Mouse (Mus musculus): ENCODE results near the gene Acy3. TPM values are rescaled to one million over a fixed set of nuclear protein-coding genes. Genes with fewer than 3 reads are reported as not detected.

Acy3 gene
- 5.9 and 7.5 TPM in 2 replicates for polyA plus RNA-seq (2015; fragmentation: Nextera tagmentation; extraction: Ambion mirVana)

DNA sequence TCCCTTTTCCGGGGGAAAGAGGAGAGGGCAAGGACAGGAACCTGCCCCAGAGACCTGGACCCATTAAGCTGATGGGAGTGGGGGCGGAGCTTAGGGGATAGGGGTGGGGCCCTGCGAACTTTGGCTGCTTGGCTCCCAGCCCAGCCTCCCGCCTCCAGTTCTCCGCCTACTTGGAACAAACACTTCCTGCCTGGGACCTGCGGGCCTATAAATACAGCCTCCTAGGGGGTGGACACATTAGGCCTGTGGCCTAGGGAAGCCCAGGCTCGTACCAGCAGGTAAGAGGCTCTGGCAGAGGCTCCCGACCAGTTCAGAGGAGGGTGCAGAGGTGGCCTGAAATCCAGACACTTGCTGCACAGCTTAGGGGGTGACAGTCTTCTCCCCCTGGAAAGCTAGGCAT is at the start of gene Acy3:
TSS of gene Acy3 (plus strand) at position 237 of the 400 bp plus-strand sequence.
- Histone ChIP-seq H3K4me3 (no peak within 1 kb of the TSS), H3K4me1 (peaks cover 15% of the 10 kb centered on the region), H3K27me3 (no peaks in the 10 kb centered on the region), H3K4me2 (peak within 1 kb of the TSS; percentile 36), H3K27ac (peak within 1 kb of the TSS; percentile 68), H3K9ac (no peak within 1 kb of the TSS), H3K9me3 (no peaks in the 10 kb centered on the region), H3K36me3 (no peaks in the 10 kb centered on the region)
- peak; percentile 46; the same call in 1 of the 2 replicates for ATAC-seq (ENCODE audit: insufficient number of reproducible peaks, low FRiP score, low TSS enrichment, low read depth)
- WGBS, result 8% methylated on average over 8 of the region's 8 CpGs

DNA sequence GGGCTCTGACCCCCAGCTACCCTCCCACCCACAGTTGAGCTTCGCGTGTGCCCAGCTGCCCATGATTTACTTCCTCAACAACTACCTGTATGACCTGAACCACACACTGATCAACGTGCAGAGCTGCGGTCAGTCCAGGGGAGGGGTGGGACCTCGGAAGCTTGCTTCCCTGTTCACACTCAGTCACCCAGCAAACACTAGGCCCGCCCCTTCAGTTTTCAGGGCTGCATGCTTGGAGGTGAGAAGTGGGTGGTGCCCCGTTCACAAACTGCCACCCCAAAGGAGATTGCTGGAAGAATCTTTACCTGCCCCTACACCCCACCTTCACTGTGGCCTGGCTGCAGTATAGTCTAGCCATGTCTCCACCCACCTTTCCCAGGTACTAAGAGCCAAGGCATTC is 44.1 kb upstream of the Acy3 start:
- ATAC-seq (ENCODE audit: insufficient number of reproducible peaks, low FRiP score, low TSS enrichment, low read depth), result no peak
- Histone ChIP-seq H3K4me3 (no peak overlapping the region), H3K27ac (no peak overlapping the region), H3K27me3 (0 out of 2 replicates have a peak, but pooled peaks cover 5% of the 10 kb centered on the region), H3K4me2 (no peak overlapping the region), H3K9ac (no peak overlapping the region), H3K9me3 (no peaks in the 10 kb centered on the region), H3K36me3 (no peaks in the 10 kb centered on the region), H3K4me1 (peaks cover 7% of the 10 kb centered on the region)
- 79% methylated on average over 7 of the region's 7 CpGs for WGBS

DNA sequence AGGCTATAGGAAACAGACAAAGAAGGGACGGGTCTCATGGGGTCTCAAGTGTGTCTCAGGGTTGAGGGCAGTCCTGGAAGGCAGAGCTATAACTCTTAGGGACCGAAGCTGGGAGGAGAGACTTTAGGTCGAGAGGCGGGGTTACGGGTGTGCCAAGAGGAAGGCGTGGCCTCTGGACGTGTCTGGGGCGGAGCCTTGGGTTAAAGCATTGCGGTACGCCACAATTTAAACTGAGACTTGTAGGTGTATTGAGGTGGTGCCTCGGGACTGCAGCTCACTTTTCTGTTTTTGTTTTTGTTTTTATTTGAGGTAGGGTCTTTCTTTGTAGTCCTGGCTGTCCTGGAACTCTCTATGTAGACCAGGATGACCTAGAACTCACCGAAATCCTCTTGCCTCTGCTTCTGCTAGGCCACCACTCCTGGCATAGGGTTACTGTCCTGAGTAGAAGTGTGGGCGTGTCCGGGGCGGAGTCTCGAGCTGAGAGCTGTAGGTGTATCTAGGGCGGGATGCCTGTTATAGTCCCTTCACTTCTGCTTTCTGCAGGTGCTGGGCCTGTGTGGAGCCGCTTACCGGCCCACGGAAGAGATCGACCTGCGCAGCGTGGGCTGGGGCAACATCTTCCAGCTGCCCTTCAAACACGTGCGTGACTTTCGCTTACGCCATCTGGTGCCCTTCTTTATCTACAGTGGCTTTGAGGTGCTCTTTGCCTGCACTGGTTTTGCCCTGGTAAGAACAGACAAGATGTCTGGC is 43.2 kb upstream of the Acy3 start:
- no peak overlapping the region for H3K4me3 ChIP-seq
- peaks cover 7% of the 10 kb centered on the region for H3K4me1 ChIP-seq
- H3K9me3 ChIP-seq, result no peaks in the 10 kb centered on the region
- no peak overlapping the region for H3K9ac ChIP-seq
- 24% methylated on average over 27 of the region's 27 CpGs for WGBS
- ATAC-seq (ENCODE audit: insufficient number of reproducible peaks, low FRiP score, low TSS enrichment, low read depth), result 0 out of 2 replicates have a peak, but pooled peaks have one; percentile 20
- no peaks in the 10 kb centered on the region for H3K36me3 ChIP-seq
- H3K4me2 ChIP-seq, result peak overlapping the region; percentile 30
- H3K27ac ChIP-seq, result no peak overlapping the region
- 0 out of 2 replicates have a peak, but pooled peaks cover 5% of the 10 kb centered on the region for H3K27me3 ChIP-seq

DNA sequence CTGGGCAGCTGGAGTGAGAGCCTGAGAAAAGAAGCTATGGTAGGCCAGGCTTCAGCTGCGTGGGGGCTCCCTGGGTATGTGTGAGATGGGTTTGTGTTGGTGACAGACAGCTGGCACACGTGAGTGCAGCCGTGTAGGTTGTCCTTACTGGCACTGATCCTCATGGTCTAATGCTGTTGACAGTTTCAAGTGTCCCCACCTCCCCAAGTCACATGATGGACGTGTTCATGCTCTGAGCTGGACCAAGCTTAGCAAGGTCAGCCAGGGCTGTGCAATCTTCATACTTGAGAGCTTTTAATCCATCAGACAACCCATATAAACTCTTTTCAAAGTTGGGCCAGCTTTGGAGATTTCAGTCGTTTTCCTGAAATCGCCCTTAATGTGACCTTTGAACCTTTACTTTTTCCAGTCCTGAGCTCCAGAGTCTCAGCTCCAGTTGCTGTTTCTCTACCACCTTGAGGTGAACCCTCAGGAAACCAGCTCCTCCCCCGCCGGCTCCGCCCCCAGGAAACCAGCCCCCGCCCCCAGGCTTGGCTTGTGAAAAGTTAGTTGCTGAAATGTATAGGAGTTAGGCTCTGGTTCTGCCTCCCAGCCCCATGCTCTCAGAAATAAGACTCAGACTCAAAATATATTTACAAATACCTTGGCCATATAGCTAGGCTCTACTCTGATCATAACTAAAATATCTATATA is 40.4 kb upstream of the Acy3 start:
- Histone ChIP-seq H3K9me3 (no peaks in the 10 kb centered on the region), H3K36me3 (no peaks in the 10 kb centered on the region), H3K27me3 (0 out of 2 replicates have a peak, but pooled peaks cover 5% of the 10 kb centered on the region), H3K9ac (no peak overlapping the region), H3K4me3 (no peak overlapping the region), H3K27ac (no peak overlapping the region), H3K4me1 (peaks cover 7% of the 10 kb centered on the region), H3K4me2 (no peak overlapping the region)
- ATAC-seq (ENCODE audit: insufficient number of reproducible peaks, low FRiP score, low TSS enrichment, low read depth), result no peak
- WGBS, result 29% methylated on average over 10 of the region's 10 CpGs

GRCm38 (mm10) chr19:3946715-3947114 is 39.7 kb upstream of the Acy3 start:
- Histone ChIP-seq H3K4me2 (no peak overlapping the region), H3K4me1 (peaks cover 7% of the 10 kb centered on the region), H3K9ac (no peak overlapping the region), H3K36me3 (no peaks in the 10 kb centered on the region), H3K4me3 (no peak overlapping the region), H3K27me3 (0 out of 2 replicates have a peak, but pooled peaks cover 5% of the 10 kb centered on the region), H3K9me3 (no peaks in the 10 kb centered on the region), H3K27ac (no peak overlapping the region)
- WGBS, result 20% methylated on average over 2 of the region's 2 CpGs
- no peak for ATAC-seq (ENCODE audit: insufficient number of reproducible peaks, low FRiP score, low TSS enrichment, low read depth)

DNA sequence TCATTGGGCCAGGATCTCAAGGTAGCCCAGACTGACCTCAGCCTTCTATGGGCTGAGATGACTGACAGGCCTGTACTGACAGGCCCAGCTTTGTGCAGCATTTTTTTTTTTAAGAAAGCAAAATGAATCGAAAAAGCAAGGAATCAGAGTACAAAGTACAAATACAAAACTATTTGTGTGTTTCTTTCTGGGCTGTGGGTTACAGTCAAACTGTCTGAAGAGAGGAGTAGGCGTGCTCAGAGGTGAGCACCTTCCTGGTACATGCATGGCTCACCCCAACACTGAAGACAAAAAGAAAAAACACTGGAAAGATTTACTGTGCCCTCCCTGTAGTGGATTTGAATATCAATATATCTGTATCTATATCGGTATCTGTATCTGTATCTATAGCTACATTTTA is 38.6 kb upstream of the Acy3 start:
- Histone ChIP-seq H3K9me3 (no peaks in the 10 kb centered on the region), H3K9ac (no peak overlapping the region), H3K4me3 (no peak overlapping the region), H3K4me2 (no peak overlapping the region), H3K4me1 (peaks cover 7% of the 10 kb centered on the region), H3K27me3 (0 out of 2 replicates have a peak, but pooled peaks cover 5% of the 10 kb centered on the region), H3K36me3 (no peaks in the 10 kb centered on the region), H3K27ac (no peak overlapping the region)
- ATAC-seq (ENCODE audit: insufficient number of reproducible peaks, low FRiP score, low TSS enrichment, low read depth), result no peak
- WGBS, result 76% methylated on average over 3 of the region's 3 CpGs

- no peak overlapping the region for H3K4me3 ChIP-seq
- H3K9me3 ChIP-seq, result no peaks in the 10 kb centered on the region
- WGBS, result 63% methylated on average over 14 of the region's 14 CpGs
- no peak overlapping the region for H3K4me2 ChIP-seq
- H3K27me3 ChIP-seq, result 0 out of 2 replicates have a peak, but pooled peaks cover 5% of the 10 kb centered on the region
- no peak for ATAC-seq (ENCODE audit: insufficient number of reproducible peaks, low FRiP score, low TSS enrichment, low read depth)
- H3K27ac ChIP-seq, result no peak overlapping the region
- H3K9ac ChIP-seq, result no peak overlapping the region; the same call in 1 of the 2 replicates
- no peaks in the 10 kb centered on the region for H3K36me3 ChIP-seq
- no peaks in the 10 kb centered on the region; the same call in 1 of the 2 replicates for H3K4me1 ChIP-seq
Measured at GRCm38 (mm10) chr19:3948546-3948945, 37.8 kb upstream of the Acy3 start.

GRCm38 (mm10) chr19:3950331-3950730 is 36.0 kb upstream of the Acy3 start:
- Histone ChIP-seq H3K4me3 (no peak overlapping the region), H3K4me2 (no peak overlapping the region), H3K36me3 (no peaks in the 10 kb centered on the region), H3K4me1 (no peaks in the 10 kb centered on the region; the same call in 1 of the 2 replicates), H3K27ac (no peak overlapping the region), H3K9ac (no peak overlapping the region), H3K9me3 (no peaks in the 10 kb centered on the region), H3K27me3 (no peaks in the 10 kb centered on the region)
- 75% methylated on average over 3 of the region's 3 CpGs for WGBS
- ATAC-seq (ENCODE audit: insufficient number of reproducible peaks, low FRiP score, low TSS enrichment, low read depth), result no peak

GRCm38 (mm10) chr19:3951461-3951860 is 34.9 kb upstream of the Acy3 start:
- Histone ChIP-seq H3K4me1 (no peaks in the 10 kb centered on the region), H3K27ac (no peak overlapping the region), H3K4me2 (no peak overlapping the region), H3K9me3 (no peaks in the 10 kb centered on the region), H3K27me3 (no peaks in the 10 kb centered on the region), H3K4me3 (no peak overlapping the region), H3K36me3 (no peaks in the 10 kb centered on the region), H3K9ac (no peak overlapping the region)
- no peak for ATAC-seq (ENCODE audit: insufficient number of reproducible peaks, low FRiP score, low TSS enrichment, low read depth)

DNA sequence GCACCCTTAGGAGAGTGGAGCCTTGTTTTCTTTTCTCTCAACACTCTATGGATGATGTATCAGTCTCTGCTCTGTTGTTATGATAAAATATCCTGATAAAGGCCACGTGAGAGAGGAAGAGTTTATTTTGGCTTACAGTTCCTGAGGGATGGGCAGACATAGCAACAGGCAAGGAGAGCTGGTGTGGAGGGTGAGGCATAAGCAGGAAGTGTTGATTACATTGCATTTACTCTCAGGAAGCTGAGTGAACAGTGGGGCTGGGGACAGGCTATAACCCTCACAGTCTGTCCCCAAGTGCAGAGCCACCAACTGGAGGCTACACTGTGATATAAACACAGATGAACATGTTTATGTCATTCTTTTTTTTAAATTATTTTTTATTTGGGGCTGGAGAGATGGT is 34.3 kb upstream of the Acy3 start:
- Histone ChIP-seq H3K9ac (no peak overlapping the region), H3K4me3 (no peak overlapping the region), H3K9me3 (no peaks in the 10 kb centered on the region), H3K4me1 (no peaks in the 10 kb centered on the region), H3K36me3 (no peaks in the 10 kb centered on the region), H3K27ac (no peak overlapping the region), H3K4me2 (no peak overlapping the region), H3K27me3 (no peaks in the 10 kb centered on the region)
- no peak for ATAC-seq (ENCODE audit: insufficient number of reproducible peaks, low FRiP score, low TSS enrichment, low read depth)
- WGBS, result 50% methylated on average over 1 of the region's 1 CpGs

- Histone ChIP-seq H3K9me3 (no peaks in the 10 kb centered on the region), H3K4me3 (no peak overlapping the region), H3K27me3 (no peaks in the 10 kb centered on the region), H3K4me2 (no peak overlapping the region), H3K36me3 (no peaks in the 10 kb centered on the region), H3K27ac (no peak overlapping the region), H3K9ac (no peak overlapping the region), H3K4me1 (peaks cover 4% of the 10 kb centered on the region)
- WGBS, result 76% methylated on average over 3 of the region's 3 CpGs
- ATAC-seq (ENCODE audit: insufficient number of reproducible peaks, low FRiP score, low TSS enrichment, low read depth), result no peak
Measured at GRCm38 (mm10) chr19:3955033-3955432, 31.3 kb upstream of the Acy3 start.

- H3K36me3 ChIP-seq, result no peaks in the 10 kb centered on the region
- H3K27ac ChIP-seq, result no peak overlapping the region
- H3K4me1 ChIP-seq, result peaks cover 4% of the 10 kb centered on the region
- H3K4me3 ChIP-seq, result no peak overlapping the region
- H3K27me3 ChIP-seq, result no peaks in the 10 kb centered on the region
- no peak for ATAC-seq (ENCODE audit: insufficient number of reproducible peaks, low FRiP score, low TSS enrichment, low read depth)
- no peak overlapping the region for H3K4me2 ChIP-seq
- H3K9ac ChIP-seq, result no peak overlapping the region
- WGBS, result 51% methylated on average over 4 of the region's 4 CpGs
- H3K9me3 ChIP-seq, result no peaks in the 10 kb centered on the region
Measured at GRCm38 (mm10) chr19:3955804-3956203, 30.6 kb upstream of the Acy3 start.

Measured in limb, embryonic 15.5 days (tissue).